Mouse (Mus musculus) left cerebral cortex, adult 9 months (tissue): Measurements from ENCODE around the gene Vps50.
"Not testable (repeated sequence)": the region's sequence is repeated elsewhere in the genome, so short reads cannot be mapped to it uniquely, and the experiment has no call there.

Experiments
- DNase-seq, 2 experiments: peaks; one replicate each; pipeline ENCODE4 v3.0.0; 2022; ENCODE audit warnings: low spot score in 2 of 2

The Vps50 gene

GRCm38 (mm10) chr6:3536048-3536447 is 37.9 kb downstream of the Vps50 start:
- no peak for DNase-seq

DNA sequence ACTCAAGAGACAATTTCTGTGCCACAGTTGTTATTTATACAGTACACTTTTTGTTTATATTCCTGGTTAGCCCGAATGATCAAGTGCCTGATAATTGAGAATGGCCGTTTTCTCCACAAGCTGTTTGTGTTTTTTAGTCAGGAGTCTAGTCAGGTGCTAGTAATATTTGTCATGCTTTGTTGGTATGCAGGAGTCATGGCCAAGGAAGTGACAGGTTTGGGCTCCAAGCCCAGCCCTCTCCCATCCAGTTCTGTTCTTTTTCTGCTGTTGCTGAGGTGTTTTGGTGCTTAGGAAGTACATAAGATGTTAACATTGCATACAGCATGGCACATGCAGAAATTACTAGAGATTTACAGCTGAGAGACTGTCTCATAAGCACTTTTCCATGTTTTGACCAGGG is 41.3 kb downstream of the Vps50 start:
- DNase-seq: no peak

- DNase-seq: no peak
Observed at GRCm38 (mm10) chr6:3543862-3544261, 45.7 kb downstream of the Vps50 start.

DNA sequence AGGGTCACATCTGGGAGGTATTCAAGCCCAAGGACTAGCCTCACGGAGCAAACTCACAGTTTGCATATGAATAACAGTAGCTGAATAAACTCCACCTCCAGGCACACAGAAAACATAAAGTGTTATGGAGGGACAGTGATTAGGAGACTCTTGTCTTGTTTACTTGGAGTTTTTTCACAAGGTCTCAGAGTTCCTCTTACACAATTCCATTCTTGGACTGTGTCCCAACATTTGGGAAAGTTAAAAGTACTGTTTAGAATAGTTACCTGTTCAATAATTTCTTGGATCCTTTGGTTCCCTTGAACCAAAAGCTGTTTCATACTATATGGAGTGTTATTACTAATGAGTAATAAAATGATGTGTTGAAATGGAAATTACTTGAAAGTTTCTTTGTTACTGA is 46.8 kb downstream of the Vps50 start:
- DNase-seq: no peak

GRCm38 (mm10) chr6:3548959-3549358 is 50.8 kb downstream of the Vps50 start:
- DNase-seq: no peak

DNA sequence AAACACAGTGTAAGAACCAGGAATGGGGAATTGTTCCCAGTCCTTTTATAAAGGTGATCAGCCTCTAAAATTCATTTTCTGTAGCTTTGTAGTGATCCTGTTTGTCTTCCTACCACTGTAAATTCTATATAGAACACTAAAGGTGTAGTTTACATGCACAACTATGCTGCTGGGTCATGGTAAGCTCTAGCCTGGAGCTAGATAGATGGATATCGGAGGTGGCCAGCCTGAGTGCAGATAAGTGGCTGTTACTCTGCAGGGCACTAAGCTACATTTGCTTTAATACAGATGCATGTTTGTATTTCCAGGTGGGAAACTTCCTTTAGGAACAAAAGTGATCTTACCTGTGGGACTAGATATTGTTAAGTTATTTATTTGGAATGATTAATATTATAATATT is 51.8 kb downstream of the Vps50 start:
- DNase-seq: no peak

- DNase-seq: not testable (repeated sequence)
Observed at GRCm38 (mm10) chr6:3552681-3553080, 54.5 kb downstream of the Vps50 start.

GRCm38 (mm10) chr6:3557177-3557576 is 59.0 kb downstream of the Vps50 start:
- no peak for DNase-seq

- DNase-seq: no peak
Observed at GRCm38 (mm10) chr6:3560009-3560408, 61.8 kb downstream of the Vps50 start.

DNA sequence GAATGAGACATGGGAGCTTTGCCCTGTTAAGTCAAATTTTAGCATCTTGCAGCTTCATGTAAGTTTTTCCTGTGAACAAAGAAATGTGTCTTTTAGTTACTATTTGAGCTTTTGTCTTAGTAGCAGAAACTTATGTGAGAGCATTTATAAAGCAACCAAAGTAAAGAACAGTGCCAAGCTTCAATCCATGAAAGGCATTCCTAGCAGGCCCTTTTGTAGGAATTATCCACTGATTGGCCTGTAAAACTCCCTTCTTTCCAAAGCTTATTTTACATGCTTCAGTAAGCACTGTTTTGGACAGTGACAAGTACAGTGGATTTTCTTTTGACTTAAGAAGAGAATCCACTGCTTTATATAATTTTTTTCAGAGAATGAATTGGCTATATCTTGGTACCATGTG is 64.1 kb downstream of the Vps50 start:
- DNase-seq: no peak

GRCm38 (mm10) chr6:3564118-3564517 is 65.9 kb downstream of the Vps50 start:
- not testable (repeated sequence) for DNase-seq

- DNase-seq: no peak
Observed at GRCm38 (mm10) chr6:3565005-3565404, 66.8 kb downstream of the Vps50 start.

GRCm38 (mm10) chr6:3565667-3566066 is 67.5 kb downstream of the Vps50 start:
- DNase-seq: no peak

DNA sequence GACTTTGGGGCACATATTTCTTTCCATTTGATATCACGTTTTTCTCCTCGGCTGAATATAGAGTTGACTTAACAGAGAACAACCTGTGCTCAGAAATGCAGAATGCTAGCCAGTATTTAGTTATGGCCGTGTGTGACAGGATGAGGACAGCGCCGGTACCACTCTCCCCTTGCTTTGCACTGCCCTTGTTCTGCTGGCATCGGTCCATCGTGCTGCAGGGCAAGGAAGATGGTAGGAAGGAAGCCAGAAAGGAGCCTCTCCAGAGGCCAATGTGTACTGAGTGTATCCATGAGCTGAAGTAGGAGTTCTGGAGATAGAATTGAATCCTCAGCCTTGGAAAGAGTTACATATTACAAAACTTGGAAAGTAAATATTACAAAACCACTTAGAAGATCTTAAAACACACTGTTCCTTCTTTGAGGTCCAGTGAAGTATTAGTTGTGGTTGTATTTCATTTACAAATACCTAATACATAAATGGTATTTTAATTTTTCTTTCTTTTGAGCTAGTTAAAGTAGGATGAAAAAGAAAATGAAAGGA is 69.0 kb downstream of the Vps50 start:
- no peak for DNase-seq

- DNase-seq: no peak
Observed at GRCm38 (mm10) chr6:3572221-3572815, 74.1 kb downstream of the Vps50 start.

GRCm38 (mm10) chr6:3573787-3574186 is 75.6 kb downstream of the Vps50 start:
- no peak for DNase-seq

DNA sequence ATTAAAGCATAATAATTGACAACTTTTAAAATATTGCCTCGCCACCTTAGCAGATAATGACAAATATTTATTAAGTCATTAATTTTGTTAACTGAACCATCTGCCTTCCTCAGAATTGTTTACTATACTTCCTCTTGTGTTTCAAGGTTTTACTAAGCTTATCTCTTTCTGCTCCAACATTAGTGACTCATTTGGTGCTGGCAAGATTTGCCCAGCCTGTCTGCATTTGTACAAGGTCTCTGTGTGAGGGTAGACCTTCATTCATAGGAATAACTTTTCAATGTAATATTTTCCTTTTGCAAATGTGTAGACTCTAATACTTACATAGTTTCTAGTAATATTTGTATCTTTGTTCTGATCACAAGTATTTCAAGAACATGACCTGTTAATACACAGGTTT is 87.2 kb downstream of the Vps50 start:
- DNase-seq: no peak

- DNase-seq: no peak
Observed at GRCm38 (mm10) chr6:3590289-3590904, 92.2 kb downstream of the Vps50 start.

DNA sequence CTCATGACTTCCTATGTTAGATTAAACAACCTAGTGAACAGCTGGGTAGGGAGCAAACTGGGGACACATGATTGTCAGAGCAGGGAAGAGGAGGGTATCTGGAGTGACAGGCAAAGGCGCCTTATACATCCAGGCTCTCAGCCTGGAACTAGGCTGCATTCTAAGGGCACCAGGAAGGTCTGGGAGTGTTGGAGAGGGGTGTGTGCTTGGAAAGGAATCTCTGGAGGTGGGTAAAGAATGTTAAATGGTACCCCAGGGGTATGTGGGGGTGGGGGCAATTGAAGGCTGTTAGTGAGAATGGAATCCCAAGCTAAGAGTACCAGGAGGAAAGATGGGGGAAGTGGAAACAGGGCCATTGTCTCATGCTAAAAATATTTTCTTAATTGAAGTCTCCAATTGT is 96.1 kb downstream of the Vps50 start:
- no peak for DNase-seq

GRCm38 (mm10) chr6:3612827-3613226 is 114.6 kb downstream of the Vps50 start:
- DNase-seq: no peak

DNA sequence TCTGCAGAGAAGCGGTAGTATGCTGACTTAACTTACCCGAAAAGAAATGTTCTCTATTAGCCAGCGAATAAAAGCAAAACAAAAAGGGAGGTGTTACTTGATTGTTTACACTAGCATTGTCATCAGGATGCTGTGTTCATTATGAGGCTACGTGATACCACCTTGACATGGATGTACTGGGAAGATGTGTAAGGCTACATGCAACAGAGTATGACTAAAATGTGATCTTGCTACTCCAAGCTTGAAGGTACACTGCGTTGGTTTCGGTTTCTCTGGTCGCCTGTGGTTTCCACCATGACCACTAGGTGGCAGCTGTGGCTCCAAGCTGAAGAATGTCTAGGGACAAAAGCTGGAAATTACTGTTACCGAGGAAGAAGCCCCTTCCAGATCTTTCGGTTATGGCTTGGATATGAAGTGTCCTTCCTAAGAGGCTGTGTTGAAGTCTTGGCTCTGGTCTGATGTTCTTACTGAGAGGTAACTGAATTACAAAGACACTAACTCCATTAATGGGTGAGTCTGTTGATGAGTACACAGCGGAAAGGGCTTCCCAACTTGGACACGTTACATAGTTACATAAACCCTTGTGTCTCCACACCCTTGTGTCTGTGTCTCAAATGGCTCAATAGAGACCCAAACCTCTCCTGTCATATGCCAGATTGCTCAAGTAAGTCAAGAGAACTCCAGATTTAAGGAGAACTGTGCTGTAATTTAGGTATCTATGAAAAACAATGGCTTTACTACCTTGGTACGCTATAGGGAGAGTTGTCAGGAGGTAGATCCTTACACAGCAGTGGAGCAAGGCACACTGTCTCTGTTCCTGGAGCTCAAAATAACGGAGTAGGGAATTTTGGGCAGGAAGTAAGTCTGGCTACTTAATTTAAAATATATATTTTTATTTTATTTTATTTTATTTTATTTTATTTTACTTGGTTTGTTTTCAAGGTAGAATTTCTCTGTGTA is 122.5 kb downstream of the Vps50 start:
- DNase-seq: peak; percentile 28 to 75
